8 mouse cellular contexts compared by ENCODE assay signal in genomic region chr5:113956510-113956909, GRCm38 (mm10). TPM values are rescaled to one million over a fixed set of nuclear protein-coding genes. Genes with fewer than 3 reads are reported as not detected.
A peak's percentile ranks its signal among the peaks of the same experiment; 100 is the strongest.
DNase-seq lines count a peak whose midpoint lies in the region; ATAC-seq and TF ChIP-seq lines count a peak whose summit lies in the region.

No protein-coding gene starts in this region.

- no peak overlapping the region for H3K9ac ChIP-seq in ES-Bruce4 (ENCODE audit: low read depth, poor library complexity, severe bottlenecking)
- H3K9ac ChIP-seq in heart, postnatal 0 days (replicated peaks; ENCODE audit: low read depth, low read length) = no peak overlapping the region

- peak; percentile 99 for TF ChIP-seq CTCF in ES-Bruce4 (IDR thresholded peaks at IDR 0.05; ENCODE audit: low read depth, low read length)
- peak; percentile 95 for TF ChIP-seq CTCF in bone marrow macrophage, adult 2 months (IDR thresholded peaks at IDR 0.05; ENCODE audit: low read depth, low read length)
- peak; percentile 98 for TF ChIP-seq CTCF in heart, postnatal 0 days (IDR thresholded peaks at IDR 0.05; ENCODE audit: low read depth)
- TF ChIP-seq CTCF in lung, adult 2 months (IDR thresholded peaks at IDR 0.05; ENCODE audit: insufficient read depth, low read length) = peak; percentile 91

- H3K27me3 ChIP-seq in ES-Bruce4 (ENCODE audit: control insufficient read depth, insufficient read depth, low read length, poor library complexity, severe bottlenecking) = no peaks in the 10 kb centered on the region
- no peaks in the 10 kb centered on the region for H3K27me3 ChIP-seq in heart, postnatal 0 days (ENCODE audit: control insufficient read depth, insufficient read depth, low read length)

- peaks cover 14% of the 10 kb centered on the region for H3K4me1 ChIP-seq in ES-Bruce4 (ENCODE audit: control insufficient read depth, insufficient read depth, low read length)
- H3K4me1 ChIP-seq in bone marrow macrophage, adult 2 months (ENCODE audit: control insufficient read depth, insufficient read depth, low read length) = peaks cover 19% of the 10 kb centered on the region
- peaks cover 7% of the 10 kb centered on the region; the same call in 1 of the 2 replicates for H3K4me1 ChIP-seq in heart, postnatal 0 days (ENCODE audit: control insufficient read depth, insufficient read depth)
- H3K4me1 ChIP-seq in lung, adult 2 months (ENCODE audit: control insufficient read depth, insufficient read depth, low read length) = peaks cover 12% of the 10 kb centered on the region

- no peaks in the 10 kb centered on the region for H3K36me3 ChIP-seq in ES-Bruce4 (ENCODE audit: control insufficient read depth, insufficient read depth, low read length, poor library complexity, severe bottlenecking)
- H3K36me3 ChIP-seq in heart, postnatal 0 days (replicated peaks; ENCODE audit: control insufficient read depth, insufficient read depth, low read length) = peaks cover 33% of the 10 kb centered on the region

- H3K27ac ChIP-seq in ES-Bruce4 (ENCODE audit: insufficient read depth, low read length) = no peak overlapping the region
- H3K27ac ChIP-seq in bone marrow macrophage, adult 2 months (ENCODE audit: insufficient read depth, low read depth, low read length) = no peak overlapping the region
- H3K27ac ChIP-seq in heart, postnatal 0 days (ENCODE audit: low read depth) = no peak overlapping the region

- no peak for TF ChIP-seq POLR2A in ES-Bruce4 (IDR thresholded peaks at IDR 0.05; ENCODE audit: insufficient read depth, low read length)
- no peak for TF ChIP-seq POLR2A in bone marrow macrophage, adult 2 months (IDR thresholded peaks at IDR 0.05; ENCODE audit: borderline replicate concordance, low read depth, low read length)
- no peak for TF ChIP-seq POLR2A in lung, adult 2 months (IDR thresholded peaks at IDR 0.05; ENCODE audit: borderline replicate concordance, extremely low read depth, low read depth, low read length)

- H3K9me3 ChIP-seq in ES-Bruce4 (replicated peaks; ENCODE audit: control insufficient read depth, insufficient read depth, low read length, poor library complexity, severe bottlenecking) = no peaks in the 10 kb centered on the region
- H3K9me3 ChIP-seq in heart, postnatal 0 days (replicated peaks; ENCODE audit: control insufficient read depth, low read length) = no peaks in the 10 kb centered on the region

- peak; percentile 52; the same call in 1 of the 2 replicates for ATAC-seq in heart, postnatal 0 days (ENCODE audit: insufficient read depth, low read depth)

- no peak overlapping the region for H3K4me2 ChIP-seq in heart, postnatal 0 days (ENCODE audit: low read depth, low read length)

- 5% methylated on average over 4 of the region's 4 CpGs for WGBS in heart, postnatal 0 days
- WGBS in lung, adult 2 months = 5% methylated on average over 4 of the region's 4 CpGs

- DNase-seq in fibroblast of lung, adult 2 months (ENCODE audit: low read depth) = peak; percentile 63
- DNase-seq in heart, postnatal 0 days (ENCODE audit: low spot score) = peak; percentile 73
- peak; percentile 95 to 98 for DNase-seq in kidney, postnatal 4 days
- peak; percentile 91 for DNase-seq in lung, adult 2 months
- DNase-seq in retina, embryonic 14.5 days (ENCODE audit: low spot score) = peak; percentile 85
- peak; percentile 81 for DNase-seq in thymus, postnatal 25 days

- TF ChIP-seq EP300 in ES-Bruce4 (IDR thresholded peaks at IDR 0.05; ENCODE audit: insufficient read depth, low read depth, low read length) = 0 out of 2 replicates have a peak, but pooled peaks have one; percentile 26
- TF ChIP-seq EP300 in heart, postnatal 0 days (IDR thresholded peaks at IDR 0.05; ENCODE audit: low read depth) = no peak

- no peak overlapping the region for H3K4me3 ChIP-seq in ES-Bruce4 (ENCODE audit: low read depth, low read length)
- no peak overlapping the region for H3K4me3 ChIP-seq in bone marrow macrophage, adult 2 months (ENCODE audit: insufficient read depth, low read length)
- H3K4me3 ChIP-seq in heart, postnatal 0 days (ENCODE audit: low read depth, low read length) = no peak overlapping the region
- no peak overlapping the region for H3K4me3 ChIP-seq in lung, adult 2 months (replicated peaks; ENCODE audit: extremely low read depth, low read depth, low read length)

RNA-seq across cellular contexts. Expression of gene Ssh1, which starts 37.2 kb away (rescaled TPM):
- 23.5 and 25.0 TPM in 2 replicates for polyA plus RNA-seq in ES-Bruce4 (2011; ENCODE audit: insufficient read depth, insufficient read length, low read depth, missing spikeins)
- 15.3 and 18.5 TPM in 2 replicates for polyA plus RNA-seq in bone marrow macrophage, adult 2 months (2012; ENCODE audit: insufficient read depth, insufficient read length, missing spikeins)
- total RNA-seq in heart, postnatal 0 days (2014; rRNA removed; ENCODE audit: low replicate concordance) = 7.1 and 10.0 TPM in 2 replicates
- 5.8 and 6.8 TPM in 2 replicates for polyA plus RNA-seq in heart, postnatal 0 days (2015; fragmentation: Nextera tagmentation; extraction: Ambion mirVana)
- polyA plus RNA-seq in lung, adult 2 months (2012; rRNA removed) = 22.1 and 27.3 TPM in 2 replicates

RNA-seq across cellular contexts. Expression of gene Dao, which starts 47.0 kb away (rescaled TPM):
- not detected in 2 replicates for polyA plus RNA-seq in ES-Bruce4 (2011; ENCODE audit: insufficient read depth, insufficient read length, low read depth, missing spikeins)
- polyA plus RNA-seq in bone marrow macrophage, adult 2 months (2012; ENCODE audit: insufficient read depth, insufficient read length, missing spikeins) = not detected in 2 replicates
- not detected in 2 replicates for total RNA-seq in heart, postnatal 0 days (2014; rRNA removed; ENCODE audit: low replicate concordance)
- not detected in 2 replicates for polyA plus RNA-seq in heart, postnatal 0 days (2015; fragmentation: Nextera tagmentation; extraction: Ambion mirVana)
- polyA plus RNA-seq in lung, adult 2 months (2012; rRNA removed) = 0.05 and 0.17 TPM in 2 replicates

RNA-seq across cellular contexts. Expression of gene Coro1c, which starts 48.0 kb away (rescaled TPM):
- polyA plus RNA-seq in ES-Bruce4 (2011; ENCODE audit: insufficient read depth, insufficient read length, low read depth, missing spikeins) = 174 and 218 TPM in 2 replicates
- polyA plus RNA-seq in bone marrow macrophage, adult 2 months (2012; ENCODE audit: insufficient read depth, insufficient read length, missing spikeins) = 156 and 194 TPM in 2 replicates
- 78.2 and 93.4 TPM in 2 replicates for total RNA-seq in heart, postnatal 0 days (2014; rRNA removed; ENCODE audit: low replicate concordance)
- polyA plus RNA-seq in heart, postnatal 0 days (2015; fragmentation: Nextera tagmentation; extraction: Ambion mirVana) = 40.0 and 46.6 TPM in 2 replicates
- polyA plus RNA-seq in lung, adult 2 months (2012; rRNA removed) = 86.7 and 104 TPM in 2 replicates
